Mouse (Mus musculus) thymus, postnatal 10 days (tissue): ENCODE measurements around the gene Gns.
A peak's percentile ranks its signal among the peaks of the same experiment; 100 is the strongest.

Experiments
- DNase-seq, 2 experiments: peaks; one replicate each; pipeline ENCODE4 v3.0.0; 2021; ENCODE audit warnings: low spot score in 2 of 2

Gene Gns

DNA sequence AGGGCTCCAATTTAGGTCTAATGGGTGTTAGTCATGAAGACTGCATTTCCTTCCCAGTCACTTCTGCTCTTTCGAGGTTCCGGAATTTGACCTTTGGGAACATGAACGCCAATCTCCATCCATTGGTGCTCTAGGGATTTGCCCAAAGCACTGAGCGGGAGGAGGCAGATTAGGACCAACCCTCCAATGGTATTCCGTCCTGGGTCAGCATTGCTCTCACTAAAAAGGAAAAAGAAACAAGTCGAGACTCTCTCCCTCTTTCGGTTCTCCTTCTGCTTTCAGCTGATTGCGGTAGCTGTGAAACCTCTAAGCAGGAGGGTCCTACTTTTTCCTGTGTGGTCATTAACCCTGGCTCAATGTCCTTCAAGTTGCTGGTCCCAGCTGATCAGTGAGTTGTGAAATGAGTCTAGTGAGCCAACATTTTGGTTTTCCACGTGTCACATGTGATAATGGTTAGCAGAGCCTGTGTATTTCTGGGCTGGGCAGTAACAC lies 937 bp downstream of the Gns start:
- no peak for DNase-seq

DNA sequence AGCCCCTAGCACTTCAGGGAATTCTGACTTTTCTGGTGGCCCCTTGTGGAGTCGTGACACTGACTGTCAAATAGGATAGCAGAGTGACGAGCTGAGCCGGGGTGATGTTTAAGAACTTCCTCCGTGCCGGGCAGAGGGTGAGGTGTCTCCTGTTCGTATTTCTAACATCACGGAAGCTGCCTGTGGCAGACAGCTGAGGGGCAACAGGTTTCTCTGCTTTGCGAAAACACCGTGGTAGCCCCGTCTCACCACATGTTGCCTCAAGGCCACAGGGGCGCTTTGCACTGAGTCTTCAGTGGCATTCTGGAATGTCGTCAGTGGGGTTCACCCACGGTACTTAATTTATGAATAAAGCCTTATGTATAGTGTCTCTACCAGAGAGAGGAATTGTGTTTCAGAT lies 2.4 kb downstream of the Gns start:
- no peak for DNase-seq

DNA sequence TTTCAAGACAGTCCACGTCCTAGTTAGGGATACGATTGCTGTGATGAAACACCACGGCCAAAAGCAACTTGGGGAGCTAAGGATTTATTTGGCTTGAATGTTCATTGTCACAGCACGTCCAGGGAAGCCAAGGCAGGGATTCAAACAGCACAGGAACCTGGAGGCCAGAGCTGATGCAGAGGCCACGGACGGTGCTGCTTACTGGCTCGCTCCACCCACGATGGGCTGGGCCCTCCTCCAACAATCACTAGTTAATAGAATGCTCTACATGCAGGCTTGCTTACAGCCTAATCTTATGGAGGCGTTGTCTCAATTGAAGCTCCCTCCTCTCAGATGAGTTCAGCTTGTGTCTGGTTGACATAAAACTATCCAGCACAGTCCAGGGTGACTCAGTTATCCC lies 2.9 kb downstream of the Gns start:
- no peak for DNase-seq

DNA sequence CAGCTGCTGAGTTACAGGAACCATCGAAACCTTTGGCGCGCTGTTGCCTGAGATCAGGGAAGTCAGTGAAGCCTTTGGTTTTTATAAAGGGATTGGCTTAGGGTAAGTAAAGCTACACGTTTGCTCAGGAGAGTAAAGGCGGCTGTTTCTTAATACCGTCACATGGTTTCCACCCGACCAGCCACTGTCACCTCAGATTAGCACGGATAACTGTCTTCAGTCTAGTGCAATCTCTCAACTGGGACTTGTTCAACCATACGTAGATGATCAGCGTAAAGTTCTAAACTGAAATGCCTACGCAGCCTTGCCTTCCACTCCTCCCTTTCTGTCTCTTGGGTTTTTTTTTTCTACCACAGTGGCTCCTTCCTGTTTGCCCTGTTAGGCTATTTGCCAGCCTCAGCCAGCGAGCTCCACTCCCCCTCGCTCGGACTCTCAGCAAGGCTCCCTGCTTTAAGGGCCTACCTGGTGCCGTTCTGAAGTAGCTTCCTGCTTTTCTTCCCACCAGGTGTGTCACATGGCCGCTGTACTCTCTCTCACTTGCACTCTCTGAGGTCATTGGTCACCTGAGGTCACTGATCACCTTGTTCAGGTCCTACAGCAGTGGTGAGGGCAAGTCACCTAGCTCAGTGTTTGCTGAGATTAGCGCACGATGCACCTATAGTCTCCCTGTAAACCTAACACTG lies 4.0 kb downstream of the Gns start:
- DNase-seq, result no peak

DNA sequence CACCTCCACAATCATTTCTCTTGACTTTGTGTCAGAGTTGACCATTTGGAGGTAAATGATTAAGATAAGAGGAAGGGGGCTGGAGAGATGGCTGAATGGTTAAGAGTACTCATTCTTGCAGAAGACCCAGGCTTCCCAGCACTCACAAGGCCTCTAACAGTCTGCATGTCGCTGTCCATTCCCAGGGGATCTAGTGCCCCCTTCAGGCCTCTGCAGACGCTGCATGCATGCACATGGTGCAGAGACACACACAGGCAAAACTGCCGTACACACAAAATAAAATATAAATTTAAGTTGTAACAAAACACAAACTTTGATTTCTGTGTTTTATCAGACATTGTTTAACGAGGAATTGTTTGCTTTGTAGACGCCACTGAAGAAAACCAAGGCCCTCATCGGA lies 5.9 kb downstream of the Gns start:
- DNase-seq, result no peak

DNA sequence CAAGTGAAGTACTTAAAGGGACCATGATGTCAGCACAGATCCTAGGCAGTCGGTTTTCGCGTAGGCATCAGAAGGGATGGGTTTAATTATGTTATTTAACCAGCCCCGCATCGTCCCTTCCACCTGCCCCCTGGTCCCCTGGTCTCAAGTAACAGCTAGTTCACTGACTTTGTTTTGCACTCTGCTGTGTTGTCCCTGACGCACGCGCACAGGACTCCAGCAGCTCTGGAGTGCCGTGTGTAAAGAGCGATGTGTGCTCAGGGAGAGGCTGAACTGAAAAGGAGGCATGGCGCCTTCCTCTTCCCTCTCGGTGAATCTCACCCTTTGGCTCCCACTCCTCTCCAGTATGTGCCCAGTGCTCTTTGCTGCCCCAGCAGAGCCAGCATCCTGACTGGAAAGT lies 9.1 kb downstream of the Gns start:
- no peak for DNase-seq

DNA sequence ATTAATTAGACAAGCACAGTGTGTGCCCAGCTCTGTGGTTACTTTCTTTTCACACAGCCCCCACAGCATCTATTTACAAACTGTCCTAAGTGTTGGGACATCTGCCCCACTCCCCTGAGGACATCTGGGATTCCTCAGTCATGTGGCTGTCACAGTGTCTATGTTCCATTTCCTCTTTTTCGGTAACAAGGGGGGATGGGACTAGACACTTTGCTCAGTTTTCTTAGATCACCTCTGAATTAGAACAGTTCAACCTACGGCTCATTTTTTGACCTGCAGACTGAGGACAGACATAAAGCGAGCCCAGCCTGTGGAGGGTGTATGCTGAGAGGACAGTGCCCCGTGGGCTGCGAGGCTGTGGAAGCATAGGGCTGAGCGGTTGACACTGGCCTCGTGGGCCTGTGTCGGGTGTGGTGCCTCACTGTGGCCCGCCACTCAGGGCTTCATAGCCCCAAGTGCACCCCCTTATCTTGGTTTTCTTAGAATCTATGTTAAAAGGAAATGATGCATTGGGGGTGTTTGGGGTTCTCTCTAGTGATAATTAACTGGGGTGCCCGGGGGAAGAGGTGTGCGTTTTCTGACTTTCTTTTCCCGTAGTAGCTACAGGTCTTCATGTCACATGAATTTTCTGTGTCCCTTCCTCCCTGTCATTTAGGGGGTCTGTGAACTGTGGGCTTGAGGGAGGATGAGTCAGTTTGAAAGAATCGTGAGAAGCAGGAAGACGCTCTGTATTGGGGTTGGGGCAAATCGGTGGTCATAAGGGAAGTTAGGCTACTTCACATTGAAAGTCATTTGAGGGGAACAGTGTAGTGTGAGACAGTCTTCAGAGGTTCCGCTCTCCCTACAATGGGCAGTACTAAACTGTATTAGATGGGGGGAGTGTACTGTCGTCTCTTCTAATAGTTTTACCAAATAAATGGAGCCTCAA lies 10.1 kb downstream of the Gns start:
- no peak for DNase-seq

DNA sequence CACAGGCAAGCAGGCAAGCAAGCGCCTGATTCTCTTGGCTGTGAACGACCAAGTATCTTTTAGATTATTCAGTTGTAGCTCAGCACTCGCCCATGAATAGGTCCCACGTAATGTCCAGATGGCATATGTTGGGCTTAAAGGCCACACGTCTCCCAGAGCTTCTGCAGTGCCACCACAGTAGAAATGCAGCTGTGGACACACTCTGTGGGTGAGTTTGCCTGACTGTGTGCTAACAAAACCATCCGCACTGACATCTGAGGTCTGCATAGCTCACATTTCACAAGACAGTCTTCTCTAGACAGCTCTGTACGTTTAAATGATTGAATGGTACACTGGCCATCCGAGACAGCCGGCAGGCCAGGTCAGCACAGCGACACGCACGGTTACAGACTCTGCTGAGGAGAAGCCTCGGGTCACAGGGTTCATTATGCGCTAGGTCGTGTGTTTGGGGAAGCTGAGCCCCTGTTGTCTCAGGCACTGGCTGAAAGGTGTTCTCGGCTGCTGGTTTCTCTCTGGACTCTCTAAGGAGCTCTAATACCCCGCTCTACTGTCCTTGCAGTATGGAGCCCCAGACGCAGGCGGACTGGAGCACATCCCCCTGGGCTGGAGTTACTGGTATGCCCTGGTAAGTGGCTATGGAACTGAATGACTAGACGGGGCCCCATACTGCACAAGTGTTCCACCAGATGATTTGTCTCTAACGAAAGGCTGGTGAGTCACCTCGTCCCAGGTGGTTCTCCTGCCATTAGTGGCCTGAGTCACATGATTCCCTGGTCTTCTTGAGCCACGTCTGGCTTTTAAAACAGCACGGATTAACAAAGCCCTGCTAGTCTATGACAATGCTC lies 11.0 kb downstream of the Gns start:
- no peak for DNase-seq

DNA sequence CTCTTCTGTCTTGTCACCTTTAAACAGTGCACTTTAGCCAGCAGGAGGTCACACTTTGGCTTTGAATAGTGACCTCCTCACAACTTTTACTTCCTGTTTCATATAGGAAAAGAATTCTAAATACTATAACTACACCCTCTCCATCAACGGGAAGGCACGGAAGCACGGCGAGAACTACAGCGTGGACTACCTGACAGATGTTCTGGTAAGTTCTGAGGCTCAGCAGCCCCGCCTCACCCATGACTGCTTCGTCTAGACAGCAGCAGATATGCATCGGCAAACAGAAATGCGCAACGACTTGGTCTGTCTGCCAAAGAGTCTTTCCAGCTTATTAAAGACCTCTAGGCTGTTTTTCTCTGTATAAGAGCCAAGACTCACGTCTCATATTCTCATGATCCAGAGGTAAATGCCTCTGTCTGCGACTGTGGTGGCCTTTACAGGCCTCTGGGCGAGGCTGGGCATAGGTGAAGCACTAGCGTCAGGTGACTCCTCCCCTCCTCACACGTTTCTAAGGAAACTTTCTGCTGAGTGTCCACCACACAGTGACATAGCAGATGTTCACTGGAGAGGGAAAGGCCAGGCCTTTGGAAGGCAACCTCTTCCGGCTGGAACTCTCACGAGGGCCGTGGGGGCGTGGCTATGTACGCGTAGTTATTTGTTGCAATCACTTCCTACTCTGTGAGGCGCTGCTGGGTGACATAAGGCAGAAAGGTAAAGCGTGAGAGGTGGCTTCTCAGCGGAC lies 11.8 kb downstream of the Gns start:
- DNase-seq, result no peak

DNA sequence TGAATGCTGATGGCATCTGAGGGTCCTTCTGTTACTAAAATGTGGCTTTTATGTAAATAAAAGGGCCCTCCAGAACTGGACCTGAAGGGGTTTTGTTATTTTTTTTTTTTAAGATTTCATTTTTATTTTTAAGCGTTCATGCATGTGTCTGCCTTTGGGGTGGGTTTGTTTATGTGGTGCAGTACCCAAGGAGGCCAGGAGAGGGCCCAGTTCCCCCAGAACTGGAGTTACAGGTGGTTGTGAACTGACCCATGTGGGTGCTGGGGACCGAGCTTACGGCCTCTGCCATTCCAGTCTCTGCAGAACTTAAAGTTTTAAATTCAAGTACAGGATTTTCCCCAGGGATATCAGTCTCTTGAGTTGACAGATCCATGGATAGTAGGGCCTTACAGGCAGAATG lies 14.5 kb downstream of the Gns start:
- DNase-seq, result no peak

DNA sequence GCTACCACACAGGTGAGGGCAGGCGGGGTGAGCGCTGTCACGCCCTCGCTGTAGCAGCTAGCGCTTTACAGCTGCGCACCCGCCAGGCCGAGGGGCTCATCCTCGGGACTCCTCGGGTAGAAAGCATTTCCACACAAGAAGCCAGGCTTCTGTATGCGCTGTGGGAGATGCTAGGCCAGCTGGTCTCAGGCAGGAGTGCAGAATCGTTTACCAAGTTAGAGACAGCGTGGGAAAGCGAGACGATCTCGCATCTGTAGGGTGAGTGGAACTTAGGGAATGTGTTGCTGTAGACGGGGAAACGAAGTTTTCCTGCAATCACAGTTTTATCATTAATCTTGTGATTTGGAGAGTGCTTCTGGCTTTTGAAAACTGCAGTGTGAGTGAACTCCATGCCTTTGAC lies 16.4 kb downstream of the Gns start:
- DNase-seq, result no peak

DNA sequence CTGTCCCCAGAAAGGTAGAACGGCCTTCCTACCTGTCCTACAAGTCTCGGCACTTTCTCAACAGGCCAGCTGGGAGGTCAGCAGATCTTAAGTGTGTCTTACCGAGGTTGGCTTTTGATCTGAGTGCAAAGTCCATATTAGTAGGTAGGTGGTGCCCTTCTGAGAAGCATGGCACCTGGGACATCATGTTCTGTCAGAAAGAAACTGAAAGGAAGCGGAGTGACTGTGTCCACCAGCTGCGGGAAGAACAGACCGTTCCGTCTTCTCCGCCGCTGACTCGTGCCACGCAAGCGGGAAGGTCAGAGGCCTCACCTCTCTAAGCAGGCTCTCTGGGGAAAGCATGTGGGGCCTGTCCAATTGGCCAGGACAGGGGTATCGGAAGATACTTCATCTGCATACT lies 19.8 kb downstream of the Gns start:
- DNase-seq, result no peak

DNA sequence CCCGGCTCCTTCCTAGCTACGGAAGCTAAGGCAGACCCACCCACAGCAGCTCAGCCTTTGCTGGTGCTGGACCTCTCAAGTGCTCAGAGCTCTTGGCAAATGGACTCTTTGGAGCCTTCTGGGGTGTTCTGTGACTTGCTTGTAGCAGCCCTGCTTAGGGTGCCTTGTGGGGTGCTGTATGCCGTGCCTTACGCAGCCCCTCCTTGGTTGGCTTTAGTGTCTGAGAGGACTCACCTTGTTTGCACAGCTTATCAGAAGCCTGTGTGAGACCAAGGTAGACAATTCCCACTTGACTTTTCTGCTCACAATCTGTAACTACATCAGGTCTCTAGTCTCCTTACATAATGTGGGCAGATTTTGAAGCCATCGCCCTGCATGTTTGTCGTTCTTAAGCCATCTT lies 20.8 kb downstream of the Gns start:
- no peak for DNase-seq

DNA sequence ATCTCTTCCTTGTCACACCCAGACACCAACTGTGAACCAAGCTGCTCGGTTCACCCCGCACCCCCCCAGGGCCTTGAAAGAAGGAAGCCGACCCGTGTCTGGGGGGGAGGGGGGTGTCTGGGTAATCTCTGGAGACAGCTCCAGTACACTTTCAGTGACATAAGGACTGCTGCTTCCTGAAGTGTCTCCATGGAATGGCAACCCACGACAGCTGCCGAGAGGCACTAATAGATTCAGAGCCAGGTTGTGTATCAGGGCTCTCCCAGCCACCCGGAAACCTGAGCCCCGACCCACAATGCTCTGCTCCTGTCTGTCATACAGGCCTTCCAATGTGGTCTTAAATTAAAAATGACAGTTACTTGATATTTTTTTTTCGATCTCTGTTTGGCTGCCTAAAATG lies 21.5 kb downstream of the Gns start:
- DNase-seq, result no peak

DNA sequence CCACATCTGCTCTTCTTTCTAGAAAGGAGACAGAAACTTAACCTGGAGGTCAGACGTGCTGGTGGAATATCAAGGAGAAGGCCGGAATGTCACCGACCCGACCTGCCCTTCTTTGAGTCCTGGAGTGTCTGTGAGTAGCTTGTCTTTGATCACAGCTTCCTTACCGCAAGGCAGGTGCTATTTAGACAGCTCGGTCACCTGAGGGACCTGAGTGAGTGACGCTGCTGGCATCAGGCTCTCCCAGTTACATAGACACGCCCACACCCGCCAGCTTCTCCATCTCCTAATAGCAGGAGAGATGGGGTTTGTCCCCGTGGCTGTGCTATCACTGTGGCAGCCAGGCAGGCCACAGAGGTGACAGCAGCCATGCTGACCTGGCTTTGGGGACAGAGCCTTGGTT lies 25.7 kb downstream of the Gns start:
- DNase-seq, result no peak

DNA sequence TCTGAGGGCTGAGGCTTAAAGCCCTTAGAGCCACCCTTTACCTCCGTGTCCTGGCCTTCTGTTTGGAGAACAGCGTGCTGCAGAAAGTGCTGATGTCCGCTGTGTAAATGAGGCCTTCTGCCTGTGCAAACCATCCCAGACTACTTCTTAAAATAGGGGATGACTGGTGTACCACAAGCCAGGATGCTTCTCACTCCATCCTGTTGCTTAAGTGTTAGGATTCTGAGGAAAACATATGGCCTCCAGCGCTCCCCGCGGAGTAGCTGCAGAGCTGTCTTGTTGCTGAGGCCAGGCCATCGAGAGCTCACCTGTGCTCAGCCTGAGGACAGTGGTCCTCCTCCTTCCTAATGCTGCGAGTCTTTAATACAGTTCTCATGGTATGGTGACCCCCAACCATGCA lies 27.0 kb downstream of the Gns start:
- DNase-seq, result no peak

DNA sequence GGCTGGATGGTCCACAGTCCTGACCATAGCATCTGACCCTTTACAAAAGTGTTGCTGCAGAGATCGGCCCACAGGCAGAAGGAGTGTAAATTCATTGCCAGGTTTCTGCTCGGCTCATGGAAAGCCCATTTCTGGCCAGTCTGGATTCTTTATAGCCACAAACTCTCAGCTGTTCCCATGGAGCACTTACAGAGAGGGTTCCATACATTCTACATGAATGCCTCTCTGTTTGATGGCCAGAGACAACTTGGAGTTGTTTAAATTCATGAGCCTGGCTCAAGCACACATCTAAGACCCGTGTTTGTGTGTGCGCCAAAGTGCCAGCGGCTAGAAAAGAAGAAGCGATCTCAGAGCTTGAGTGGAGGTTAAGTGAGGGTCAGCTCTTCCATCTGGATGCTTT lies 29.4 kb downstream of the Gns start:
- no peak for DNase-seq

DNA sequence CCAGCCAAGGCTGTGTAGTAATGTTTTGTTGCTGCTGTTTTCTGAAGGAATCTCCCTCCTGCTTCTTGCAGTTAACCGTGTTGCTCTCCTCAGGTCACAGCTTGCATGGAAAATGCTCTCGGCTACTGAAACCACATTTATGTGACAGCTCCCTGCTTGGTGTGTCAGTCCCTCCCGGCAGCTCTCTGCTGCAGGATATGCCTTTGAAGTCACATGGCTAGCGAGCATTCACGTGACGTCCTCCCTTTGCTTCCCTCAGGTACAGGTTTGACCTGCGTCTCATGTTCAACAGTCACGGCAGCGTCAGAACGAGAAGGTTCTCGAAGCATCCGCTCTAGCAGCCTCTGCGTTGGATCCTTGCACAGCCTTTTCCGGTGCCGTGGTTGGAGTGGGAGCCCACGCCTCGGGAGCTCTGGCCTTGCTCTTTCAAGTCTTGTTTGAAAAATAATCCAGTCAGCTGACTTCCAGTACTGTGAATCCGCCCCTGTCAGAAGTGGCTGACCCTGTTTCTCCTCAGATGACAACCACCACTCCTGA lies 30.0 kb downstream of the Gns start:
- DNase-seq, result no peak

DNA sequence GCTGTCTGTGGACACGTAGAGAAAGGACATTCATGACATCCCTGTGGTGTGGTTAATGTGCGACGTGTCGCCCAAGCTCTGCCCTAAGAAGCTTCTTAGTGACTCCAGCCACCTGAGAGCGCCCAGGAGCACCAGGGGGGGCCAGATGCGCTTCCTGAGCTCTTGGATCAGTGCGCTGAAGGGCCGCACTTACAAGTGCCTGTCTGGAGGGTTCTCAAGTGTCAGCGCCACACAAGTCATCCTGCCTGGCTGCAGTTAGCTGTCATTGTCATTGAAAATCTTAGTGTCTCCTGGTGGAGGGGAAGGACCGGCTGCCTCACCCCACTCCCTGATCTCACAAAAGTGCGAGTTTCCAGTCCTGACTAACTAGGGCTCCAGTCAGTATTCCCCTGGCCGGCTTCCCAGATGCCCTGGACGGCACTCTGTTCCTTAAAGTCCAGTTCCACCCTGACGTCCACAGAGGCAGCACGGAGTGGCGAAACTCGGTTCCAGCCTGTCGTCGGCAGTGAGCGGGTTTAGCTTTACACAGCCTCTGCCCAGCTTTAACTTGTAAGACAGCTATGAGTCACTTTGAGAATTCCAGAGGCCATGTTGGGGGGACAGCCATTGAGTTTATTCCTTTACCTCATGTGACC lies 30.8 kb downstream of the Gns start:
- DNase-seq, result no peak

DNA sequence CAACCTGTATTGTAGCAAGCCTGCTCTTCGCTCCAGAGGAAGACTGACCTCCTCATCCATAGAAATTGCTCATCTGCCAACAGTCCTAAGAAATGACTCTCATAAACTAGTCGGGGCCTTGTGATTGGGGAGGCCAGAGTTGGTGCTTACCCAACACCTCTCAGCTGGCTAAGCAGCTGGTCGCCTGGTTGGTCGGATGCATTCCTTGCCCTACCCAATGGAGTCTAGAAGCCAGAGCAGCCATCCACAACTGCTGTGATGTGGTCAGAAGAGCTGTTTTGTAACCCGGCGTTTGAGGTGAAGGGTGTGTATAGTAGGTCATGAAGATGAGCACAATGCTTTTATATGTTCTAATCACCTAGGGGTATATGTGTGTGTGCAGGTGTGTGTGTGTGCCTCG lies 33.7 kb downstream of the Gns start:
- peak in 1 of 2 experiments; percentile 24 for DNase-seq

DNA sequence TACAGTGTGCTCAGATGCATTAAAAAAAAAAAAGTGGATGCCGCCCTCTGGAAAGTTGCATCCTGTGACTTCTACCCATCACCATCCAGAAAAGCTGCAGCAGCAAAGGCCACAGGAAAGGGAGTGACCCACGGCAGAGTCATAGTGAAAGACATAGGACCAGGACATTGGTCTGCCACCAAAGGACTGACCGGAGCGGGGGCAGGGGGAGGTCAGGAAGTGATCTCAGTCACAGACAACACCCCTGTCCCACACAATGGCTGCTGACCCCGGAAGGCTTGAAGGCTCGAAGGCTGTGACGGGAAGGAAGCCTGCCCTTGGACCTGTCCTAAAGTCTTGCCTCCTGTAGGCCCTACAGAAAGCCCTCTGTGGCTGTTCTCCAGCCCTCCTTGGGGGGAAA lies 36.1 kb downstream of the Gns start:
- DNase-seq, result no peak
